Mouse (Mus musculus) testis, postnatal 14 days (tissue): ENCODE results near the gene Lacc1.
"Not testable (repeated sequence)": the region's sequence is repeated elsewhere in the genome, so short reads cannot be mapped to it uniquely, and the experiment has no call there.

ENCODE experiments used
- DNase-seq: peaks from one replicate; pipeline ENCODE4 v3.0.0; 2021; ENCODE audit warnings: low spot score

The Lacc1 gene

DNA sequence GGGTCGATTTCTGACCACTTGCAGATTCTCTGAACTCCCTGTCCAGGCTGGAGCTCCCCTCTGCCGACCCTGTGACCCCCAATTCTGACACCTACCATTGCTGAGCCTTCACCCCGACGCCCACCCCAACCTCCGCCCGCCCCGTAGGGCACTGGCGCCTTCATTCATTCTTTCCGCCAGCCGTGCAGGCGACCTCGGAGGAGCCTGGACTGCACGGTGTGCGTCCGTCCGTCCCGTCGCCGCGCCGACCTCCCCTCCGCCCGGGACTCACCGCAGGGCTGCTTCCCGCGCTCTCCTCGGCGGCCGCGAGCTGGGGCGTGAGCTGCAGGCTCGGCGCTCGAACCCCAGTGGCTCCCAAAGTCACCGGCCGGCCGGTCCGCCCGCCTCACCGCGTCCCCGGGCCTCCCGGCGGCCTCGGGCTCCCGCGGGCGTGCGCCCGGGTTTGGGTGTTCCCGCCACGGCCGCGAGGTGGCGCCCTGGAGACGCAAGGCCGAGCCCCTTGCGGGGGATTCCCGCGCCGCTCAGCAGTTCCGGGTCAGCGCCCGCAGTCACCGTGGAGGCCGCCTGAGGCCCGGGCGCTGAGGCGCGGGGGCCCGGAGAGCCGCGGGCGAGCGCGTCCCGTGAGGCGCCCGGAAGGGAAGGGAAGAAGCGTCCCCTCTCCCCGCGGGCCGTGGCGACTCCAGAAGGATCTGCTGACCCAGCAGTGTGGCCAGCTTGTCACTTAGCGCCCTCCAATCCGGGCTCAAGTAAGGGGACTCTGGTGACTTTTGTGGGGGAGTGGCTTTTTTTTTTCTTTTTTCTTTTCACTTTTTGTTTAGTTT is at the start of gene Lacc1, which contains the start of gene Ccdc122:
TSS of gene Lacc1 (minus strand) at position 679 of the 821 bp plus-strand sequence.
TSS of gene Ccdc122 (plus strand) at position 547 of the 821 bp plus-strand sequence.
- peak; percentile 86 for DNase-seq

- DNase-seq: no peak
Observed at GRCm38 (mm10) chr14:77081248-77081647, 44.5 kb upstream of the Lacc1 start.

GRCm38 (mm10) chr14:77069361-77069760 is 32.7 kb upstream of the Lacc1 start:
- no peak for DNase-seq

DNA sequence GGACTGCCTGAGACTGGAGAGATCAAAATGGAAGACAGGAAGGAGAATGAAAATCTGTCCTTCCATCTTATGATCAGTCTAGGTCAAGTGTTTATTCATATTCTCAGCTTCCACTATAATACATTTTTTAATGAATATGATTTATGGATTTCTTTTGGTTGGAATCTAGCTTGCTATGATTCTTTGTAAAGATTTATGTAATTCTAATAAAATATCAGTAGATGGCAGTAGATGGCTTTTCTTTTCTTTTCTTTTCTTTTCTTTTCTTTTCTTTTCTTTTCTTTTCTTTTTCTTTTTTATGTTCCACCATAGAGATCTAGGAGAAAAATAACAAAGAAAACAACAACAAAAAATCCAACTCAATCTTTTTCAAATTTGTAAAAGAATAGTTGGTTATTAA is 16.6 kb upstream of the Lacc1 start:
- no peak for DNase-seq

- no peak for DNase-seq
Observed at GRCm38 (mm10) chr14:77037832-77038425, 1.2 kb upstream of the Lacc1 start.

DNA sequence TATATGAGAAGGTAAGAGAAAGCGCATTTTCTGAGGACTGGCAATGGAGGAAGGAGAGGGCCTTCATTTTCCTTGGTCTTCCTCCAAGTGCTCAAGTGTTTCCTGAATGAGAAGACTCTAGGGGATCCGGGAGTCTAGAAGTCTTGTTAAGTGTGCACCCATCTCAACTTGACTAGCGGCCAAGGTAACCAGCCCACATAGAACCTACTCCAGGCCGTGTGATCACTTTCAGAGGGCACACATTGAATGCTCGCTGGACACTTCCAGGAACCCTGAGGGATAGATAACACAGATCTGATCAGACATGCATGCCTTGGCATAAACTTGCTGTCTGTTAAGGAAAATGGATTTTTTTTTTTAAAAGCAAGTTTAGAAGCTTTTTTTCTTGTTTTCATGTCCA is 626 bp upstream of the Lacc1 start:
- no peak for DNase-seq

DNA sequence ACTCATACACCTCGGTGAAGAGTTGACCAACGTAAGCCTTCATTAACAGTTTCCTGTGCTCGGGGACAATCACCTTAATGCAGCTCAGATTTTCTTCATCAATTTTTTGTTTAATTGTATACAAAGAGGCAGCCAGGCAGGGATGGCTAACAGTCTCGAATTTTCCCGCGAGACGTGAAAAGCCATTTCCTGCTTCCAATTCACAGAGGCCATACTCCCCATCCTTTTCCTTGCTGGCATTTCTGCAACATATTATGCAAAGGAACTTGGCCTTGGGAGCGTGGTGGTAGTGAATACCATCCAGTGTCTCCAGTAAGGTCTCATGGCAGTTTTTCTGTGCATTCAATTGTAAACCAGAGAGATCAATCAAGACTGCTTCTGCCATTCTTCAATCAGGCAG is 1.7 kb downstream of the Lacc1 start:
- no peak for DNase-seq

DNA sequence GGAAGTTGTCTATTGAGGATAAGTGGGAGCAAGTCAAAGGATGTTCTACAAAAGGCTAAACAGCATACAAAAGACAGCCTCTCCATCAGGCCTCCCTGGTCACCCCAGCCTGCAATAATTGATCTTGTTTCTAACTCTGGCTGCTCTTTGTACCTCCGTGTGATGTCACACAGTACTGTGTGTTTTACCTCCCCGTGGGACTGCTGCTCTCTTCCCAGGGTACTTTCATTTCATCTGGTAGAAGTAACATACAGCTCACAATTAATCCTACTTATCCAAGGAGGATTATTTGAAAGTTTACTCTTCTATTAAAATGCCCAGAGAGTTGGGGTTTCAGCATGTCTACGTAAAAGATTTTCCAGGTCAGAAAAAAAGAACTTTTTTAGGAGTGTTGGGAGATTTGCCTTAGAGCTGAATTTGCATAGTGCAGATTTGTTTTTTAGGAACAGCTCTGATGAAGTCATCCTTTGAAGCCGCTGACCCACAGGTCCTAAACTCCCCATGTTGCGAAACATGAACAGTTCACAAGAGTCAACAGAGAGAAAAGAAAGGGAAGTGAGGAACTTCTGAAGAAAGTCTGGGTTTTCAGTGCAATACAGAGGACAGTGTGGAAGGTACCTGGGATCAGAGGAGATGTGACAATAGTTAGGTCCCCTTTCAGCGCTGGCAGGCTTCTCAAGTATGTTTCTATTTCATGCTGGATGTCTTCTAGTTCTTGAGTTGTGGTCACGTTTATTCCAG is 2.4 kb downstream of the Lacc1 start:
- DNase-seq: no peak

GRCm38 (mm10) chr14:77033391-77033790 is 3.3 kb downstream of the Lacc1 start:
- DNase-seq: no peak

GRCm38 (mm10) chr14:77032433-77032832 is 4.3 kb downstream of the Lacc1 start:
- DNase-seq: no peak

DNA sequence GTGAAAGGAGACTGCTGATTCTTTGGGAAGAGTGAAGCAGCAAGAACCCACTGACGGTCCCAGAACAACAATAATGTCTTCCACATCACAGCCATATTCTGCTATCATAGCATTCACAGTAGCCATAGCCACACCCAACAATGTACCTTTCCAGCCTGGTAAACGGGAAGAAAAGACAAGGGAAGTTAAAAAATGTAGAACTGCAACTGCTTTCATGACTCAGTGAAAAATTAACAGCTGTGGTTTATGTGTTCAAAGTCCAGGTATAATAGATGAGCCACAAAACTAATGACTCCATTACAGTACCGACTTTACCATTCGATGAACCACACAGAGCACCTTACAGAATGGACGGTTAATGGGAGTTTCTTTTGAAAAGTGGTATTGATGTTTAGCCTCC is 5.9 kb downstream of the Lacc1 start:
- DNase-seq: no peak

DNA sequence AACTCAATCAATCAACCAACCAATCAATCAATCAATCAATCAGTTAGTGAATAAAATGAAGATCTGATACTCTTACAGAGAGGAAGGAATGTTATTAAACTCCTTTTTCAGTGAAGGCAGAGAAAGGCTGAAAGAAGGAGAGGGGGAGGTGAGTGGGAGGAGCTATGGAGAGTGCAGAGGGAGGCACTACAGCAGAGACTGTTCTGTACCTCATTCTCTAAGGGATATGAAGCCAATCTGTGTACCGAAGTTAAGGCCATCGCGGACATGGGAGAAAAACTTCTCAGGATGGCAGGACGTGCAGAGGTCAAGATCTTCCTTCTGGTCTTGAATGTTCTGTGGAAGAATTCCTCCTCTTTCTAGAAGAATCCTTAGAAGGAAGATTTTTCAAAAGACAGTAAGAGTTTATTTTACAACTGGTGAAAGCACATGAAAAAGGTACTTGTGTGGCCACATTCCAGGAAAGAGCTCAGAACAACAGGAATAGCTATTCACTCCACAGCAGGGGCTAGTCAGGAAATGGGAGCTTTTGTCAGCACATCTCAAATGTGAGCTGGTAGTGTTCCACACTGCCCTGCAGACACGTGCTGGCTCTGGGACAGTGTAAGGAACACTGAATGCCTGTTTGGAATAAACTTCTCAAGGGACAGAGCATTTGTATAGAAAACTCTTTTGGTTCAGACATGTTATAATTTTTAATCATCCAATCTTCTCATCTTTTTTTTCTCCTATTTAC is 7.2 kb downstream of the Lacc1 start:
- DNase-seq: no peak

DNA sequence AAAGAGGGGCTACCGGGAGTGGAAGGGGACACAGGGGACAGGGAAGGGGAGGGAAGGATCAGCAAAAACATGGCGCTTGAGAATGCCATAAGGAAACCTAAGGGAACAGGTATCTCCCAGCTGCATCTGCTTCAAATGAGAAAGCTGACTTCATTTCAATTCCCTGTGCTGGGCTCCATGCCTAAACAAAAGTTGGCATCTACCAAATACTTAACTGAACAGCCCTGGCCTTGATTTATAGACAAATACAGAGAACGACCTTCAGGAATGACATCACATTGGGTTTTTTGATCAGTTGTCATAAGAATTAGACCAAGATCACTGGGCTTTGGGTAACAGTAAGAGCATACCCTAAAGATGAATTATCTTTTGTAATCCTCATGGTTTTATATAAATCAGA is 12.2 kb downstream of the Lacc1 start:
- no peak for DNase-seq

- DNase-seq: no peak
Observed at GRCm38 (mm10) chr14:77017211-77017610, 19.5 kb downstream of the Lacc1 start.

- DNase-seq: not testable (repeated sequence)
Observed at GRCm38 (mm10) chr14:77016783-77017182, 19.9 kb downstream of the Lacc1 start.

GRCm38 (mm10) chr14:77011804-77012203 is 24.9 kb downstream of the Lacc1 start:
- no peak for DNase-seq

- DNase-seq: peak; percentile 39
Observed at GRCm38 (mm10) chr14:77008238-77008637, 28.5 kb downstream of the Lacc1 start.

GRCm38 (mm10) chr14:77005566-77005965 is 31.1 kb downstream of the Lacc1 start:
- DNase-seq: no peak

- no peak for DNase-seq
Observed at GRCm38 (mm10) chr14:77004740-77005139, 32.0 kb downstream of the Lacc1 start.

DNA sequence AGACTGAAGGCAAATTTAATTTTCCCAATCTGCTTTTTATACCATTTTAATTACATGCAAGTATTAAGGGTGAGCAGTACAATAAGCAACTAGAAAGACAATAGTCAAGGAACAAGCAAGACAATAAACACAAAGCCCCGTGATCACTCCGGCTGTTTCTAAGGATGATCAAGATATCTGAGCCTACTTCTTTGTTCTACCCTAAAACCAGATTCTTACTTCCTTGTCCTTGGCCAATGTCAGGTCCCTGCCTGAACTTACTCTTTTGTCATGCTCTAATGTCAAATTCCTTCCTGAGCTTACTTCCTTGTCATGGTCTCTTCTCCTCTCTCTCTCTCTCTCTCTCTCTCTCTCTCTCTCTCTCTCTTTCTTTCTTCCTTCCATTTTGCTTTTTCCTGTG is 46.4 kb downstream of the Lacc1 start:
- not testable (repeated sequence) for DNase-seq

DNA sequence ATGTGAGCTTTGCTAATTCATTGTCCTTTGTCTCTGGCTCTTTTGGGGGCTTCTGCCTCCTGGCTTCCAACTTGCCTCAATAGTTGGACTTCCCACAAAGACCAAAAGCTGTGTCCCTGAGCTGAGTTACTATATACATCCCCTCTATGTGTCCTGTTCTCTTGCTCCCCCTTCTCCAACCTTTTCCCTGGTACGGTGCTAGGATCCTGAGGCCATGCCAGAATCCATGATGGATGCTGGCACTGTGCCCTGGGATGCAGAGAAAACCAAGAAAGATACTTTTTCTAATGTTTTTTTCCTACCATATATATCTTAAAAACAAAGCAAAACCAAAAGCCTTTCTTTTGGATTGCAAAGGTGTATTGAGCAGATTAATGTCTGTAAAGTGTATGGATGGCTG is 54.9 kb downstream of the Lacc1 start:
- DNase-seq: no peak

DNA sequence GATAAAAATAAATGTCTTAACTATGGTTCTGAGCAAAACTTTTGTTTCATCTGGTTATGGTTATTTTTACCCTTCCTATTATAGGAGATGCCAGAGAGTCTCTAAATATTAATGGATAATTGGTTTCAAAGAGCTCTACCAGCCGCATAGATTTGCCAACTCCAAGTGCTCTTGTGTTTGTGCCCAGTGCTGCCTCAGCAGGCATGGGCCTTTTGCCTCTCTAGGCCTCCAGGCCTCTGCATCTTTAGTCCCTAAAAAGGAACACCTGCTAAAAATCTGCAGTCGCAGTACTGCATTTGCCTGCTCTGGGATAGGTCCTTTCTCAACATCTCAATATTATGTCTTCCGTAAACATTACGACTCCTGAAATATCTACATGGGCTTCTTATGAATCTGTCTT is 55.5 kb downstream of the Lacc1 start:
- no peak for DNase-seq
